Mouse (Mus musculus) layer of hippocampus, postnatal 10 days (tissue): ENCODE data around the gene Armc10. TPM values are rescaled to one million over a fixed set of nuclear protein-coding genes. Genes with fewer than 3 reads are reported as not detected.
"Not testable (repeated sequence)": the region's sequence is repeated elsewhere in the genome, so short reads cannot be mapped to it uniquely, and the experiment has no call there.

Experiments used
- DNase-seq, 2 experiments: peaks; one replicate each; pipeline ENCODE4 v3.0.0; 2021; ENCODE audit warnings: low spot score in 2 of 2
- total RNA-seq, 2 experiments: library from RNA; stranded (reverse); gene quantifications; 2 replicates each; pipeline ENCODE4 v1.2.3; 2021

Gene Armc10
- total RNA-seq, 2 experiments from 2014 or later: 25.9 to 32.5 TPM

DNA sequence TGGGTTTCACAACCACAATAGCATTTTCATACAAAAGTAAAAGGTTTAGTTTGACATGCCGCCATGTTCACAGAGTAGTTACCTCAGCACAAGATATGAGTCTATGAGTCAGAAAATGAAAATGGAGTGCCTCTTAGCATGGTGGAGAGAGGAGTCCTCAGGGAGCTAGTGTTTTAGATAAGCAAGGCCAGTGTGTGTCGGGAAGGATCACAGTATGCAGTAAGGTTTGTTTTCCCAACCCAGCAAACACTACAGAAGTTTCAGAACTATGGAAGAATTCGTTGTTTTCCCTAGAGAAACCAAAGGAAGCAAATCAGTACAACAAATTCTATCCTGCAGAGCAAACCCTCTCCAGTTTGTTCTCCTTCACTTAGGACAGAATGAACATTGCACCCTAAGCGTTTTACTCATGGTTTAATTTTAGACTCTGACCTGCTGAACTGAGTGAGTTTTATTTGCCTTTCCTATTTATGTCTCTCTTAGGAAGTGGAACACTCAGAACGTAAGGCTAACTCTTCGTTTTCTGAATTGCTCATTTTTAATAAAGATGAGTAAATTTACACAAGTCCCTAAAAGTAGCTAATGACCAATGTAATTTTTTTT, 57.4 kb downstream of the Armc10 start:
- DNase-seq: no peak

DNA sequence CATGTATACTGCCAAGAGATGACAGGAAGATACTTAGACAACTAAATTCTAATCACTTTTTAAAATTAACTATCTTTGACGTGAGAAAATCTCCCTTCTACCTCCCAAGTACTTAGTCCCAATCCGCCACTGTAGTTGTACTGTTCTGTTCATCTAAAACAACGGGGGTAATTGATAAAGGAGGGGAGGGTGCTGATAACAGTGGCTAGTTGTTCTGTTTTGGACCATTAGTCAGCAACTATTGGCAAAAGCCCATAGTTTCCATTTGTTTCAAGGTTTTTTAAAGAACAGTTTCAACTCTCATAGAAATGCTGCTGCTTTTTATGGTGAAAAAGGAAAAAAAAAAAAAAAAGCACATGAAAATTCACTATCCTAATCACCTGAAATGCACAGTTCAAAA, 58.1 kb downstream of the Armc10 start:
- no peak for DNase-seq

GRCm38 (mm10) chr5:21706546-21706945, 60.9 kb downstream of the Armc10 start:
- no peak for DNase-seq

DNA sequence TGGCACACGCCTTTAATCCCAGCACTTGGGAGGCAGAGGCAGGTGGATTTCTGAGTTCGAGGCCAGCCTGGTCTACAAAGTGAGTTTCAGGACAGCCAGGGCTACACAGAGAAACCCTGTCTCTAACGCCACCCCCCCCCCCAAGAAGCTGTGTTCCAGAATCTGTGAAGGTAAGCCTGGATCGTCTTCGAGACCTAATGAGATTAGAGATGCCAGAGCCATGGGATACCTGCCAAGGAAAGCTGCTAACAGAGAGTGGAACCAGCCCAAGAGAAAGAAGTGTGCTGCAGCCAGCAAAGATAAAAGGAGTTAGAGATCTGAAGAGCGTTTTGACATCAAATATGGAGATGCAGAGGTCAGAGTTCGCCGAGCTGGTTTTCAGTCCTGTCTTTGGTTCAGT, 62.4 kb downstream of the Armc10 start:
- not testable (repeated sequence) for DNase-seq

Other genes with a start within 250 kb of the Armc10 start
- gene Ccdc146, start 221.1 kb upstream of the Armc10 start, total RNA-seq: under 1 TPM; 0.71 to 0.82 TPM
- 10 to 100 TPM; 12.7 to 12.9 TPM for gene Fam185a, start 220.9 kb upstream of the Armc10 start, total RNA-seq
- gene Lrrc17, start 102.3 kb upstream of the Armc10 start, total RNA-seq: 1 to 10 TPM; 1.2 to 1.3 TPM
- under 1 TPM; 0.36 to 0.78 TPM for gene Fbxl13, start 179 bp upstream of the Armc10 start, total RNA-seq
- gene Napepld, start 55.6 kb downstream of the Armc10 start, total RNA-seq: 1 to 10 TPM; 6.6 to 7.1 TPM
- gene Pmpcb, start 91.3 kb downstream of the Armc10 start, total RNA-seq: 10 to 100 TPM; 64.6 to 66.2 TPM
- 10 to 100 TPM; 38.4 to 41.8 TPM for gene Dnajc2, start 139.4 kb downstream of the Armc10 start, total RNA-seq
- gene Psmc2, start 139.5 kb downstream of the Armc10 start, total RNA-seq: 100 to 1,000 TPM; 112 to 119 TPM
- gene Slc26a5, start 219.8 kb downstream of the Armc10 start, total RNA-seq: under 1 TPM; 0.64 to 0.76 TPM